Mouse (Mus musculus) forebrain, embryonic 10.5 days (tissue): ENCODE data around the gene Crcp. TPM values are rescaled to one million over a fixed set of nuclear protein-coding genes. Genes with fewer than 3 reads are reported as not detected.

Experiments used
- DNase-seq: peaks from one replicate; pipeline ENCODE4 v3.0.0-alpha.2; 2017; ENCODE audit warnings: low spot score; ENCODE audit errors: extremely low spot score
- H3K27ac ChIP-seq: fragments of 300-500 bp; sonication (generic); 2 replicates; pipeline ENCODE4 v1.5.1; 2016; ENCODE audit warnings: mild to moderate bottlenecking
- H3K27me3 ChIP-seq: fragments of 300-500 bp; sonication (generic); 2 replicates; pipeline ENCODE4 v1.6.1; 2016; ENCODE audit warnings: mild to moderate bottlenecking; ENCODE audit not compliant: poor library complexity, severe bottlenecking
- H3K36me3 ChIP-seq: fragments of 300-500 bp; sonication (generic); replicated peaks from 2 replicates; pipeline ENCODE4 v1.6.1; 2016; ENCODE audit warnings: mild to moderate bottlenecking, moderate library complexity
- H3K4me1 ChIP-seq: fragments of 300-500 bp; sonication (generic); 2 replicates; pipeline ENCODE4 v1.6.1; 2016
- H3K4me3 ChIP-seq: fragments of 300-500 bp; sonication (generic); 2 replicates; pipeline ENCODE4 v1.5.1; 2016; ENCODE audit warnings: mild to moderate bottlenecking, moderate library complexity
- H3K9me3 ChIP-seq: fragments of 300-500 bp; sonication (generic); 2 replicates; pipeline ENCODE4 v1.6.1; 2016; ENCODE audit warnings: mild to moderate bottlenecking, moderate library complexity
- WGBS: fragments of 180-500 bp; shearing (Covaris S2); methylation state at CpG from one replicate; pipeline ENCODE4 v1.1.7; 2016; 5-methylcytosine and 5-hydroxymethylcytosine counted together
- polyA plus RNA-seq: library from polyadenylated mRNA; unstranded; fragments of >200 nt; fragmentation: Nextera tagmentation; extraction: Ambion mirVana; gene quantifications from 2 replicates; pipeline ENCODE4 v1.2.1, GENCODE M21; 2016

The Crcp gene
- 61.3 and 64.0 TPM in 2 replicates for polyA plus RNA-seq

DNA sequence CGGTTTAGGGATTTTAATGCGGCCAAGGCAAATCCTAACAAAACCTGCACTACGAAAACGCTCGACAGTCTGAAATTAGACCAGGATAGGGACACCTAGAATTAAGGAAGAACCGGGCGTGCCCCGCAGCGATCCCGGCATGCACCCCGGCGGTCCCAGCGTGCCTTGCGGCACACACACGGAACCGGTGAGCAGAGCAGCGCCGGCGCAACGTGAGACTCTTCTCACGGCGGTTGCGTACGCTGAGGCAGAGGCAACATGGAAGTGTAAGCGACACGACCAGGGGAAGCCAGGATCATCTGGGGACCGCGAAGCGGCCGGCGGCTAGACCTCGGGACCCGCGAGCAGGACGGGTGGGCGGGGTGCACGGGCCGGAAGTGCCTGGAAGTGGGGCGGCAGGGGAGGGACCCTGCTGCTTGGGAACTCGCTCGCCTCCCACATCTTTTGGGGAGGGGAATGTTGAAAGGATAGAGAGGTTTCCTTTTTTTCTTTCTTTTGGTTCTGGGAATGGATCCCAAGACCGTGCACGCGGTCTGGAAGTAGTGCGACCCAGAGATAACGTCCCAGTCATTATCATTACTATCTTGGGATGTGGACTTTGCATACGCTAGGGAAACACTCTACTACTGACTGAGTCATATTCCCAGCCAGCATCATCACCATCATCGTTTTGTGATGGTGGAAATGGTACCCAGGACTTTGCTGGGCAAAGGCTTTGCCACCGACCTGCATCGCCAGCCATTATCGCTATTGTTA is at the start of gene Crcp, which contains the start of gene Asl:
Gene Crcp, plus strand, starts transcription at position 149 of the 756 bp plus-strand sequence.
Gene Asl, minus strand, starts transcription at position 106 of the 756 bp plus-strand sequence.
- H3K27ac ChIP-seq = peak within 1 kb of the TSS; percentile 96
- H3K9me3 ChIP-seq = no peaks in the 10 kb centered on the region
- no peaks in the 10 kb centered on the region for H3K36me3 ChIP-seq
- H3K4me1 ChIP-seq = peaks cover 17% of the 10 kb centered on the region
- peak; percentile 84 for DNase-seq
- peak within 1 kb of the TSS; percentile 89 for H3K4me3 ChIP-seq
- WGBS = 2% methylated on average over 51 of the region's 51 CpGs
- no peaks in the 10 kb centered on the region for H3K27me3 ChIP-seq

- H3K27ac ChIP-seq = no peak overlapping the region
- peaks cover 39% of the 10 kb centered on the region for H3K36me3 ChIP-seq
- no peaks in the 10 kb centered on the region for H3K9me3 ChIP-seq
- H3K4me3 ChIP-seq = no peak overlapping the region
- 83% methylated on average over 3 of the region's 3 CpGs for WGBS
- H3K4me1 ChIP-seq = no peaks in the 10 kb centered on the region
- no peak for DNase-seq
- no peaks in the 10 kb centered on the region for H3K27me3 ChIP-seq
These were observed 48.9 kb upstream of the Crcp start for GRCm38 (mm10) chr5:129980216-129980615.

GRCm38 (mm10) chr5:129989376-129989775 is 39.7 kb upstream of the Crcp start:
- Histone ChIP-seq H3K9me3 (no peaks in the 10 kb centered on the region), H3K27ac (no peak overlapping the region), H3K4me1 (no peaks in the 10 kb centered on the region), H3K27me3 (no peaks in the 10 kb centered on the region), H3K36me3 (peaks cover 49% of the 10 kb centered on the region), H3K4me3 (no peak overlapping the region)
- WGBS = 92% methylated on average over 13 of the region's 13 CpGs
- no peak for DNase-seq

- WGBS = 92% methylated on average over 5 of the region's 5 CpGs
- H3K36me3 ChIP-seq = peaks cover 48% of the 10 kb centered on the region
These were observed 37.2 kb upstream of the Crcp start for GRCm38 (mm10) chr5:129991898-129992297.

DNA sequence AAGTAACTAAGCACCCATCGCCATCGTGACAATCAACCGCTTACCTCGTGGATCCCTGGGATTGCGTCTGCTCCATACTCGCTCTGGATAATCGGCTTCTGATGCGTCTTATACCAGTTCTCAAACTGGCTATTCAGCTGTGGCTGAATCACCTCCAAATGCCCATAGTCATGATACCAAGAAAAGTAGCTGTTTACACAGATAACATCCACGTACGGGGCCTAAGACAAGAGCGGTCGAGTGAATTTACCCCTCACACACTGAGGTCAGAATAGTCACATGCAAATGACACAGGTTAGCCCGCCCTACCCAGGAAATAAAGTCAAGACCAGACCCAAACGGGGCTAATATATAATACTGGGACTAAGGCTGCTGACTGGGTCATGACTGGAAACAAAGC is 35.7 kb upstream of the Crcp start:
- Histone ChIP-seq H3K9me3 (no peaks in the 10 kb centered on the region), H3K27ac (no peak overlapping the region), H3K4me3 (no peak overlapping the region), H3K27me3 (no peaks in the 10 kb centered on the region), H3K4me1 (no peaks in the 10 kb centered on the region), H3K36me3 (peaks cover 42% of the 10 kb centered on the region)
- no peak for DNase-seq
- WGBS = 93% methylated on average over 14 of the region's 14 CpGs

More at GRCm38 (mm10) chr5:129991898-129992297, 37.2 kb upstream of the Crcp start:
- Histone ChIP-seq H3K4me1 (no peaks in the 10 kb centered on the region), H3K27me3 (no peaks in the 10 kb centered on the region), H3K9me3 (no peaks in the 10 kb centered on the region), H3K4me3 (no peak overlapping the region), H3K27ac (no peak overlapping the region)
- DNase-seq = no peak

- 91% methylated on average over 7 of the region's 7 CpGs for WGBS
- Histone ChIP-seq H3K4me1 (no peaks in the 10 kb centered on the region), H3K36me3 (peaks cover 26% of the 10 kb centered on the region), H3K4me3 (no peak overlapping the region), H3K27ac (no peak overlapping the region), H3K27me3 (no peaks in the 10 kb centered on the region), H3K9me3 (no peaks in the 10 kb centered on the region)
- DNase-seq = no peak
These were observed 34.1 kb upstream of the Crcp start for GRCm38 (mm10) chr5:129994989-129995388.

DNA sequence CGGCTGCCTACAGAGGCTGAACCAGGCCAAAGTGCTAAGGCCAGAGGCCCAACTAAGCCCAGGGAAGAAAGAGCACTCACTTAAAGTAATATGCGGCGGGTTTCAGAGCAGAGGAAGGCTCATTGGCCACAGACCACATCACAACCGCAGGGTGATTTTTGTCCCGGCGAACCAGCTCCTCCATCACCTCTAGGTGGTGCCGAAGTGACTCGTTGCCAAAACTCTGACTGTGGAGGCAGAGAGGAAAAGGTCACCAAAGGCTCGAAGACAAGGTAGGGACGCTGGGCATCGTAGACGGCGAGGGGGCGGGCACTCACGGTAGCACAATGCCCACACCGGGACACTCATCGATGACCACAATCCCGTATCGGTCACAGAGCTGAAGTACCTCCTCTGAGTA is 31.4 kb upstream of the Crcp start:
- no peak for DNase-seq
- Histone ChIP-seq H3K4me3 (no peak overlapping the region), H3K27ac (no peak overlapping the region), H3K4me1 (peaks cover 15% of the 10 kb centered on the region), H3K27me3 (no peaks in the 10 kb centered on the region), H3K36me3 (peaks cover 21% of the 10 kb centered on the region), H3K9me3 (no peaks in the 10 kb centered on the region)
- WGBS = 75% methylated on average over 19 of the region's 19 CpGs

DNA sequence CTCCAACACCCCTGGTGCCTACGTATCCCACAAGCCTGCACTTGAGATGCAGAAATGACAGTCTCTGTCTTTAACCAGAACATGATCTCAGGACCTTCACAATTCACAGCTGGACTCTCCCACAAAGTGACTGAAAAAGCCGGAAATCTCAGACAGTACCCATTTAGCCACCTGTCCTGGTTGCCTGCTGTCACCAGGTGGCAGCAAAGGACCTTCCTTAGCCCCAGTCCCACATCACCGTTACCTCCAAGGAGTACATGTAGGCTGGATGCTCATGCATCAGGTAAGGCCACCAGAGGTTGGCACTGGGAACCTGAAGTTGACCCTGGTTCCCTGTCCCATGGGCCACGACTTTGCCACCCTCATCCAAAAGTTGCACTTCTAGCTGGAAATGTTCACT is 30.0 kb upstream of the Crcp start:
- Histone ChIP-seq H3K4me1 (peaks cover 22% of the 10 kb centered on the region), H3K9me3 (peaks cover under 1% of the 10 kb centered on the region; the same call in 1 of the 2 replicates), H3K27me3 (peaks cover 11% of the 10 kb centered on the region), H3K27ac (no peak overlapping the region), H3K36me3 (peaks cover 15% of the 10 kb centered on the region), H3K4me3 (no peak overlapping the region)
- peak; percentile 36 for DNase-seq
- whole genome bisulfite sequencing = 45% methylated on average over 4 of the region's 4 CpGs

GRCm38 (mm10) chr5:130000735-130001134 is 28.4 kb upstream of the Crcp start:
- WGBS = 94% methylated on average over 12 of the region's 12 CpGs
- H3K4me1 ChIP-seq = peaks cover 22% of the 10 kb centered on the region
- H3K36me3 ChIP-seq = peaks cover 10% of the 10 kb centered on the region
- peaks cover 17% of the 10 kb centered on the region for H3K9me3 ChIP-seq
- no peak for DNase-seq
- H3K4me3 ChIP-seq = no peak overlapping the region
- H3K27ac ChIP-seq = no peak overlapping the region
- H3K27me3 ChIP-seq = peaks cover 11% of the 10 kb centered on the region

DNA sequence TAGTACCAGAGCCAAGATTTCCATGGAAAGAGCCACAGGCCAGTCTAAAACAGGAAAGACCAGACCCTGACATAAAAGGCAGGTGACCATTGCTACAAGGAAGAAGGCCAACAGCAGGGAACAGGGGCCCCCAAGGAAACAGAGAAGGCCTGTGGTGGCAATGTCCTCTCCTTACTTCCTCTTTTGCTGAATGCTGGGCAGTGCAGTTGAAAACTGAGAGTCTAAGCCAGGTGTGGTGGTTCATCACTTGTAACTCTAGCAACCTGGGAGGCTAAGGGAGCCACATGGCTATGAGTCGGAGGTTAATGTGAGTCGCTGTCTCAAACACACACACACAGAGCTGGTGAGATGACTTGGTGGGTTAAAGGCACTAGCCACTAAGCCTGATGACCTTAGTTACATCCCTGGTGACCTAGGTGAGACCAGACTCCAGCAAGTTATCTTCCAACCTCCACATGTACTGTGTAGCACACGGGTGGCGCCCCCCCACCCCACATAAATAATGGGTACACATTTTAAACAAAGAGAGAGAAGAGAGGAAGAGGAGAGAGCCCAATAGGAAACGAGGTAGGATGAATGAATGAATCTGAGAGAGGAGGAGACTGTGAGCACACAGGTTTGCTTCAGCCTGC is 27.6 kb upstream of the Crcp start:
- peaks cover 22% of the 10 kb centered on the region for H3K4me1 ChIP-seq
- H3K4me3 ChIP-seq = peak overlapping the region; percentile 67
- 77% methylated on average over 5 of the region's 5 CpGs for WGBS
- H3K27ac ChIP-seq = peak overlapping the region; percentile 88; the same call in 1 of the 2 replicates
- peaks cover 11% of the 10 kb centered on the region for H3K27me3 ChIP-seq
- H3K36me3 ChIP-seq = peaks cover 10% of the 10 kb centered on the region
- no peak for DNase-seq
- H3K9me3 ChIP-seq = peaks cover 21% of the 10 kb centered on the region

DNA sequence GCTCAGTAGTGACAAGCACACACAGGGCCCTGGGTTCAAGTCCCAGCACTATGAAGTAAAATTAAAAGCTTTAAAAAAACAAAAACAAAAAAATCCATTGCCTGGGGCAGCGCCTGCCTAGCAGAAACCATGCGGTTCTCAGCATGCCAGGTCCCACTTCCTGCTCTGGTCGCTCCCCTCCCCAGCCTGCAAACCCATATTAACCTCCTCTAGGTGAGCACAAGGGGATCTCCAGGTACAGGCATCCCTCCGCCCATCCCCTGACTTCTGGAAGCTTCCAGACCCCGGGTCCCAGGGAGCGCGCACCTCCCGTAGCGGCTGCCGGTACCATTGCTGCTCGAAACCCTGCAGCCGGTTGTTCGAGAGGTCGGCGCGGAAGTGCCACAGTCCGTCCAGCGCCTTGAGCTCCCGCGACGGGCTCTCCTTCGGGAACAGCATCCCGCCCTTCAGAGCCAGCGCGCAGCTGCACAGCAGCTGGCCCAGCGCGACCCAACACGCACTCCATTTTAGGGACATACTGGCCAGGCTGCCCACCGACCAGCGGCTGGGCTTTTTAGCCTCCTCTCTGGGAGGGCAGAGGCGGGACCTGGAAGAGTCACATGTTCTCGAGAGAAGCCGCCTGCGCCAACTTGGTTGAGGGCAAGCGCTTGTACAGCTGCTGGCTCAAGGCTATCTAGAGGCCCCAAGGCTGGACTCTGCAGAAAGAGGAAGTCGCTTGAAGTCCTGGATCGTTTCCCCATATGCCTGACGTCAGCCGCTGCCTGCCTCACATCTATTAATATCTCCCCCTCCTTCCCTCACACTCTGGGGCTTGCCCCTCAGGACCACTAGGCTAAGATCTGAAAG is 26.6 kb upstream of the Crcp start, which contains the start of gene Gusb:
Gene Gusb, minus strand, starts transcription at position 749 of the 846 bp plus-strand sequence.
- peak within 1 kb of the TSS; percentile 88 for H3K27ac ChIP-seq

GRCm38 (mm10) chr5:130003229-130003628 is 25.9 kb upstream of the Crcp start:
- peaks cover 4% of the 10 kb centered on the region; the same call in 1 of the 2 replicates for H3K36me3 ChIP-seq
- 72% methylated on average over 7 of the region's 7 CpGs for WGBS
- peaks cover 21% of the 10 kb centered on the region for H3K9me3 ChIP-seq
- H3K4me1 ChIP-seq = peaks cover 22% of the 10 kb centered on the region
- H3K4me3 ChIP-seq = peak overlapping the region; percentile 67
- no peak for DNase-seq
- peaks cover 11% of the 10 kb centered on the region for H3K27me3 ChIP-seq
- H3K27ac ChIP-seq = peak overlapping the region; percentile 88

More for the DNA sequence above, 26.6 kb upstream of the Crcp start, which contains the start of gene Gusb:
- DNase-seq = peak; percentile 73
- Histone ChIP-seq H3K4me3 (peak within 1 kb of the TSS; percentile 67), H3K9me3 (peaks cover 21% of the 10 kb centered on the region), H3K36me3 (peaks cover 9% of the 10 kb centered on the region), H3K4me1 (peaks cover 22% of the 10 kb centered on the region), H3K27me3 (peaks cover 11% of the 10 kb centered on the region)
- WGBS = 2% methylated on average over 39 of the region's 39 CpGs
